Mouse (Mus musculus) embryonic fibroblast, embryonic 13.5 days (primary cell): ENCODE results near the gene Gpd1. TPM values are rescaled to one million over a fixed set of nuclear protein-coding genes. Genes with fewer than 3 reads are reported as not detected.
A peak's percentile ranks its signal among the peaks of the same experiment; 100 is the strongest.
"Not testable (repeated sequence)": the region's sequence is repeated elsewhere in the genome, so short reads cannot be mapped to it uniquely, and the experiment has no call there.

Experiments
- H3K27ac ChIP-seq: 2 replicates; pipeline ENCODE4 v1.5.1; 2012; ENCODE audit warnings: low read length, control low read depth, inconsistent platforms; ENCODE audit not compliant: insufficient read depth
- H3K4me1 ChIP-seq: 2 replicates; pipeline ENCODE4 v1.6.1; 2011; ENCODE audit warnings: low read length; ENCODE audit not compliant: control insufficient read depth, insufficient read depth
- H3K4me3 ChIP-seq: 2 replicates; pipeline ENCODE4 v1.5.1; 2011; ENCODE audit warnings: mild to moderate bottlenecking, control low read depth, low read length; ENCODE audit not compliant: insufficient read depth
- CTCF ChIP-seq: IDR thresholded peaks from 2 replicates; pipeline ENCODE4 v1.5.1; 2011; ENCODE audit warnings: mild to moderate bottlenecking, control low read depth, low read length, moderate library complexity, borderline replicate concordance; ENCODE audit not compliant: insufficient read depth
- POLR2A ChIP-seq: IDR thresholded peaks from 2 replicates; pipeline ENCODE4 v1.6.1; 2011; ENCODE audit warnings: low read depth, mild to moderate bottlenecking, control low read depth, low read length, moderate library complexity
- polyA plus RNA-seq: library from polyadenylated mRNA; stranded (reverse); fragments of >200 nt; gene quantifications from 2 replicates; pipeline ENCODE4 v1.2.4, GENCODE M21; 2011; ENCODE audit warnings: low read depth; ENCODE audit not compliant: missing spikeins, insufficient read length

The Gpd1 gene
- polyA plus RNA-seq, 1 experiment = 0.54 TPM

DNA sequence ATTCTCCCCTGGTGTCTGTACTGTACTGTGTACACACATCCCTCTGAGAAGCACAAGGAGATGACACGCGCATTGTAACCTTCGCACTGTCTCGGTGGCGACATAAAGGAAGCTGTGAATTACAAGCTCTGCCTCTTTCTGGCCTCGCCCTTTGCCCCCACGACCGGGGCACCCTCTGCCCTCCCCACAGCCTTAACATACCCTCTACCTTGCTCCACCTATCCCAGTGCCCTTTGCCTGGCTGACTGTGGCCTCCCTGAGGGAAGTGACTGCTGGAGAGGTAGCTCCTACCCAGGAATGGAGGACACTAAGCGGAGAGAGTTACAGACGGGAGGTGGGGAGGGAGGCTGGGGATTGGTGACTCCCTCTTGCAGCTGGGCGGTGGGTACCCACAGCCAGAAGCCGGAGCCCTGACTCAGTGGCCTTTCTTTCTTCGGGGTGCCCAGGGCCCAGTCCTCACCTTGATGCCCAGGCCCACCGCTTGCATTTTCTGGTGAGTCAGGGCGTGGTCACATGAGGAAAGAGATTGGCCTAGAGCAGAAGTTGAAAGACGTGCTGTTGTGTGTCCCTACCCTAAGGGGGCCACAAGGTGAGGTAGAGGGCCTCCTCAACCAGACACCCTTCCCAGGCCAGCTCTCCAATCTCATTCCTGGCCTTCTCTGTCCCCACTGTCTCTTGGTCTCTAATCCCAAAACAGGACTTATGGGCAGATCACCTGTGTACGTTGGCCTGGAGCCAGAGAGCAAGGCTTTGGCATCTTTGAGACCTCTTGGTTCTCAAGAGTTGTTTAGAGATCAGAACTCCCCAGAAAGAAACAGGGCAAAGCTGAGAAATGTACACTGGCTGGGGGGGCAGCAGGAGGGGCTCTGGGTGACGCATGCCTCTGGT, 16.9 kb upstream of the Gpd1 start:
- Histone ChIP-seq H3K4me1 (0 out of 2 replicates have a peak, but pooled peaks cover 9% of the 10 kb centered on the region), H3K27ac (no peak overlapping the region), H3K4me3 (no peak overlapping the region)
- TF ChIP-seq CTCF = no peak
- TF ChIP-seq POLR2A = peak; percentile 17; the same call in 1 of the 2 replicates

DNA sequence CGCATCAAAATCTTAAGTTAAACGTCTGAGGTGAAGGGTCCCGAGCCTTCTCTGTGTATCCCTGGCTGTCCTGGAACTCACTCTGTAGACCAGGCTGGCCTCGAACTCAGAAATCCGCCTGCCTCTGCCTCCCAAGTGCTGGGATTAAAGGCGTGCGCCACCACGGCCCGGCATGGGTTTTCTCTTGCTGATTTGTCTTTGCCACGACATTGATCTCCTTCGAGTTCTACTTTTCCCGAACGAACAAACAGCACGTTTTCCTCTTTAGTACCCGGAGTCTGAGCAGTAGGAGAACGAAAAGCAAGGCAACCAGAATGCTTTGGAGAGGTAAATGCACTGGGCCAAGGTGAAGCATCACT, 15.7 kb upstream of the Gpd1 start:
- H3K4me3 ChIP-seq = peak overlapping the region; percentile 74
- not testable (repeated sequence) for H3K4me1 ChIP-seq, H3K27ac ChIP-seq

DNA sequence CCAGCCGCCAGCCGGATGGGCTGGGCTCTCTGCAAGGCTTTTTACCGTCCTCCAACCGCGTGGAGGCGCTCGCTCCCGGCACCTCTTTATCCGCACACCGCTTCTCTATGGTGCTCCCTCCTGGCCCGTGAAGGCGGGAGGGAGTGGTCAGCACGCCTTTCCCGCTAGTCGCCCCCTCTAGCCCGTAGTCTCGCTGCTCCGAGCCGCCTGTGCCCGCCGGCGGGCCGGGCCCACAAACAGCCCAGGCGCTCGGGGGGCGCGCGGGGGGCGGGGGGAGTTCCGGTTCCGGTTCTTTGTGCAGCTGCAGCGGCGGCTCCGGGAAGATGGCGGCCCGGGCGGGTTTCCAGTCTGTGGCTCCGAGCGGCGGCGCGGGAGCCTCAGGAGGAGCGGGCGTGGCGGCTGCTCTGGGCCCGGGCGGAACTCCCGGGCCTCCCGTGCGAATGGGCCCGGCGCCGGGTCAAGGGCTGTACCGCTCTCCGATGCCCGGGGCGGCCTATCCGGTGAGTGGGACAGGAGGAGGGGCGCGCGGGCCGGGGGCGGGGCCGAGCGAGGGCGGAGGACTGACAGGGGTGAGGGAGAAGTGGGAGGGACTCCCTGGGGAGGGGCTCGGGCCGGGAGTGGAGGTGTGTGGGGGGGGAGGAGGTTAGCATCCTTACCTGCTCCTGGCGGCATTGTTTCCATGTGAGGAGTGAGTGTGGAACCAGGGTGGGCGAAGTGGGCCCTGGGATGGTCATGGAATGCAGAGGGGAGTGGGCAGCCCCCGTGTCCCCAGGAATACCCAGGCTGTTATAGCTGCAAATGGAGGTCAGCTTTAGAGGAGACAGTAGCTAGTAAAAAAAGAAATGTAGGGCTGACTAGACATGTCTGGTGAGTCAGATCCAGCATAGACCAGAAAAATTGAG, 15.1 kb upstream of the Gpd1 start, which contains the start of gene Smarcd1:
Gene Smarcd1, plus strand, starts transcription at position 131 of the 902 bp plus-strand sequence.
- Histone ChIP-seq H3K4me3 (peak within 1 kb of the TSS; percentile 74), H3K4me1 (0 out of 2 replicates have a peak, but pooled peaks cover 9% of the 10 kb centered on the region), H3K27ac (peak within 1 kb of the TSS; percentile 43)
- peak; percentile 2; the same call in 1 of the 2 replicates for TF ChIP-seq POLR2A
- TF ChIP-seq CTCF = peak; percentile 62

DNA sequence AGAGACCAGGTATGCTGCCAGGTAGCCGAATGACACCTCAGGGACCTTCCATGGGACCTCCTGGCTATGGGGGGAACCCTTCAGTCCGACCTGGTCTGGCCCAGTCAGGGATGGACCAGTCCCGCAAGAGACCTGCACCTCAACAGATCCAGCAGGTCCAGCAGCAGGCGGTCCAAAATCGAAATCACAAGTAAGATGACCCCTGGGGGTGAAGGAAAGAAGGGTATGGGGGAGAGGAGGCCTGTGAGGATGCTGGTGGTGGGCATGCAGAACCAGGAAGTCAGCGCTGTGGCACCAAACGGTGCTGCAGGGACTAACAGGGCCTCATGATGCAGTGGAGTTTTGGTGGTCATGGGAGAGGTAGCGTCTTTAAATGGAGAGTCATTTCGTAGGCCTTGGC, 14.2 kb upstream of the Gpd1 start:
- no peak overlapping the region for H3K27ac ChIP-seq
- TF ChIP-seq POLR2A = no peak
- TF ChIP-seq CTCF = no peak

DNA sequence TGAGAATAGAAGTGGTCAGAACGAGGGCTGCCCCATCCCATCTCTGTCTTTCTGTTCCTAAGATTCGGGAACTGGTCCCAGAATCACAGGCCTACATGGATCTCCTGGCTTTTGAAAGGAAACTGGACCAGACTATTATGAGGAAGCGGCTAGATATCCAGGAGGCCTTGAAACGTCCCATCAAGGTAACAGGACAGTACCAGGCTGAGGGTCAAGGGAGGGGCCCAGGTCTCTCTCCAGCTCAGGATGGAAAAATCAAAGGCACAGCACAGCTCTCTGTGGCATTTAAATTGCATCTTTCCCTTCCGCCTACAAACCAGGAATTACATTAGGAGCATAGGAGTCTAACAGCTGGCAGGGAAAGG, 13.7 kb upstream of the Gpd1 start:
- Histone ChIP-seq H3K4me1 (0 out of 2 replicates have a peak, but pooled peaks cover 9% of the 10 kb centered on the region), H3K27ac (no peak overlapping the region), H3K4me3 (no peak overlapping the region)
- TF ChIP-seq CTCF = no peak

More for the DNA sequence above, 14.2 kb upstream of the Gpd1 start:
- H3K4me1 ChIP-seq = 0 out of 2 replicates have a peak, but pooled peaks cover 9% of the 10 kb centered on the region
- peak overlapping the region; percentile 74 for H3K4me3 ChIP-seq

DNA sequence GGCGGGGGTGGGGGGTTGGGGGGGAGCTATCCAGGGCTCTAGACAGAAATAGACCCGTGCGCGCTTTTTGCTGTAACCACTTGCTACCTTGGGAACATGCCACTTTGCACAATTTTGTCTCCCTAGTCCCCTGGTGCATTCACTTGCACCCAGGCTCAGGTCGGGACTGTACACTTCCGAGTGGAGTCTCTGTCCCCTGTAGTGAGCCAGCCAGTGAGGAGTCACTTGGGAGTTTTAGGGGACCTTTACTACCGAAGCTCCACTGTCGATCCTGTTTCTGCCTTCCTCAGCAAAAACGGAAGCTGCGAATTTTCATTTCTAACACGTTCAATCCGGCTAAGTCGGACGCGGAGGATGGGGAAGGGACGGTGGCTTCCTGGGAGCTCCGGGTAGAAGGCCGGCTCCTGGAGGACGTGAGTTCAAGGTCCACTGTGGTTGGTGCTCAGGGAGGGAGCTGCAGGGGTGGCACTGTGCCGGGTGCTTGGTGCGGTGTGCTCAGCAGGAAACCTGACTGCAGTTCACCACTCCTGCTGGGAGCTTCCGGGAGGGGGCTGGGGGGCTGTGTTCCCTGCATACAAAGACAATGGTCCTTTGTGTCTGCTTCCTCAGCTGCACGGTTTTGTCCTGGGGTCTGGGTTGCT, 13.2 kb upstream of the Gpd1 start:
- TF ChIP-seq POLR2A (no peak), CTCF (no peak)
- Histone ChIP-seq H3K4me3 (no peak overlapping the region), H3K27ac (no peak overlapping the region), H3K4me1 (0 out of 2 replicates have a peak, but pooled peaks cover 9% of the 10 kb centered on the region)

DNA sequence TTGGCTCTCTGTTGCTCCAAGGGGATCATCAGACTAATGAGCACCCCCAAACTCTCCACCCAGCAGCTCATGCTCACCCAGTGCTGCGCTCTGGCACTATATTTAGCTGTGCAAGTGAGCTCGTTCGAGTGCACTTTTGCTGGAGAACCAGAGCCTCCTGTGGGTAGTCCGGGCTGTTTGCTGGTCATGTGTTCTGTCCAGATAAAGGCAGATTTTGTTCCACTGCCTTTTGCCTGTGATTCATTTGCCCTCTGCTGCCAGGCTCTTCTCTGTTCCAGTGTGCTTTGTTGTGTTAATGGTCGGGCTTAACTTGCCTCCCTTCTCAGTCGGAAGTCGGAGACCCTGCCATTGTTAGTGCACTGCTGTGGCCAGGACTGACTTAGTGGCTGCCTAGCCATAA, 12.4 kb upstream of the Gpd1 start:
- Histone ChIP-seq H3K4me1 (0 out of 2 replicates have a peak, but pooled peaks cover 9% of the 10 kb centered on the region), H3K4me3 (no peak overlapping the region), H3K27ac (no peak overlapping the region)
- TF ChIP-seq CTCF = no peak
- no peak for TF ChIP-seq POLR2A

DNA sequence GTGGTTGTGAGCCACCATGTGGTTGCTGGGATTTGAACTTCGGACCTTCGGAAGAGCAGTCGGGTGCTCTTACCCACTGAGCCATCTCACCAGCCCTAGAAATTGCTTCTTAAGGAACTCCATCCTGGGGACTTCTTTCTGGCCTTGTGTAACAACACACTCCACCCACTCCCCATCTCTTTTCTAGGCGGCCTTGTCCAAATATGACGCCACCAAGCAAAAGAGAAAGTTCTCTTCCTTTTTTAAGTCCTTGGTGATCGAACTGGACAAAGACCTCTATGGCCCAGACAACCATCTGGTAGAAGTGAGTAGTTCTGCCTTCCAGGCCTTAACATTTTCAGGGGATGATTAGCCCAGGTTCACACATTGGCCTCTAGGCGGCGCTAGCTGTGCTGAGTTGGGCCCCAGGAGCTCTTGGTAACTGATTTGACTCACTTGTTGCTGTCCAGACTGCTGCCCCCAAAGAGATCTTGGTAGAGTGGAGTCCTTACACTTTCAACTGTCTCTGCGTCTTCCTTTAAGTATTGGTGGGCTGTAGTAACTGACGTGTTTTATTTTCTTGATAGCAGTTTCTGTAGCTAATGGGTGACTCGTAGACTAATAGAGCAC, 11.8 kb upstream of the Gpd1 start, which contains the start of gene Gm17349:
Gene Gm17349, minus strand, starts transcription at position 51 of the 609 bp plus-strand sequence.
- H3K4me3 ChIP-seq = no peak within 1 kb of the TSS
- H3K27ac ChIP-seq = no peak within 1 kb of the TSS
- TF ChIP-seq POLR2A (no peak), CTCF (peak; percentile 48; the same call in 1 of the 2 replicates)

DNA sequence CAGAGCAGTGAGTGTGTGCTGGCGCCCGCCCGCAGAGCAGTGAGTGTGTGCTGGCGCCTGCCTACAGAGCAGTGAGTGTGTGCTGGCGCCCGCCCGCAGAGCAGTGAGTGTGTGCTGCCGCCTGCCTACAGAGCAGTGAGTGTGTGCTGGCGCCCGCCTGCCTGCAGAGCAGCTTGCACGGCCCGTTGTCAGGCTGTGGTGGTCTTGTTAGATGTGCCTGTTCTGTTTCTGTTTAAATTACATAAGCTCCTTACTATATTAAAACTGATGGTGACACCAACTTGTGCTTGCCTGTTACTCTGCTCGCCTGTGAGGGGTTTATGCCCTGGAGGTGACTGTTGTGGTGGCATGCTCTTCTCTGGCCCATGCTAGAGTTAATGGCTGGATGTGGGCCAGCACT, 9.1 kb upstream of the Gpd1 start:
- TF ChIP-seq POLR2A (no peak), CTCF (no peak)
- H3K4me1 ChIP-seq = 0 out of 2 replicates have a peak, but pooled peaks cover 3% of the 10 kb centered on the region
- no peak overlapping the region for H3K27ac ChIP-seq
- no peak overlapping the region for H3K4me3 ChIP-seq

More for the DNA sequence above, 11.8 kb upstream of the Gpd1 start, which contains the start of gene Gm17349:
- 0 out of 2 replicates have a peak, but pooled peaks cover 9% of the 10 kb centered on the region for H3K4me1 ChIP-seq
